Mouse (Mus musculus): ENCODE results near the gene Snx19.

The Snx19 gene

DNA sequence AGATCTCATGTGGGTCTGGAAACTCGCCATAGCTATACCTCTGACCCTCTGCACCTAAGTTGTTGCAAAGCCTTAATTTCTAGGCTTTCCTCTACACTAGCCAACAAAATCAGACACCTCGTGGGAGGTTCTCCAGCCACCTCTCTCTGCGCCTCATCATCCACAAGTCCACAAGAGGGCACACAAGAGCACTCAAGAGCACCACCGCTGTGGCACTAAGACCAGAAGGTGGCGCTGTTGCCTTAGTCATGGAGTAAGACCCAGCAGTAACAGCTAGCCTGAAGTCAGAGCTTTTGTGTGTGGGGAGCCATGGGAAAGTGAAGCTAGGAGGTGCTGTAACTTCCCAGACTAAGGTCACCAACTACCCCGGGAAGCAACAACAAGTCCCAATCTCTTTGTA, 53.6 kb downstream of the Snx19 start:
- peak; percentile 86 for ATAC-seq (ENCODE audit: insufficient number of reproducible peaks, low FRiP score, low TSS enrichment)

DNA sequence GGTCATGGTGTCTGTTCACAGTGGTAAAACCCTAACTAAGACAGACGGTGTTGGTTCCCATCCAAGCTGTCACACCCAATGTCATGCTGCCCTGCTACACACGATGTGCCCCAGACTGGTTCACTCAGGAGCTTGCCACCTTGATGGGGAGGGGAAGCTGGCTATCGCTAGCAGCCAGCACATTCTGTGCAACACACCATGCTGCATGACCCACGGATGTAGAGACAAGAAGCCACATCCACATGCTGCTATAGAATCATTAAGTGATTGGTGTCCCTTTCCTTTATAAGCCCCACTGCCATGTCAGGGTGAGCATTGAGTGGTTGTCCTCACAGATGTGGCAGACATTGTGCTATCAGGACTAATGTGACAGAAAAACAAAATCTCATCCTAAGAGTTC, 55.2 kb downstream of the Snx19 start:
- ATAC-seq (ENCODE audit: insufficient number of reproducible peaks, low FRiP score, low TSS enrichment) = no peak

DNA sequence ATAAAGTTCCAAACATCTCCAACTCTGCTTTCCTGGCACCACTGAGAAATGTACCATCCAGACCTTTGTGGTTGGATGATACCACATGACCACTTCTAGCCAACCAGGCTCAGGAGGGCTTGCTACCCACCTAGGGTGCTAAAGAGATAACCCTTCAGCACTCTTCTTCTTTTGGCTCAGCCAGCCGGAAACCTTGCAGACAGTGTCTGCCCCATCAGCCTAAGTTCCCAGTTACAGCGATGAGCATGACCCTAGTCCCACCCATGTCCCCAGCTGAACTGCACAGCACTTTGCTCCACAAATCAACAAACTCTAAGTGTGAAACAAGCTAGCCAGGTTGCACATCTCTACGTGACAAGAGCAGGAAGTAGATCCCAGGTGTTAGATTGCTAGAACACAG, 57.3 kb downstream of the Snx19 start:
- no peak for ATAC-seq (ENCODE audit: insufficient number of reproducible peaks, low FRiP score, low TSS enrichment)

DNA sequence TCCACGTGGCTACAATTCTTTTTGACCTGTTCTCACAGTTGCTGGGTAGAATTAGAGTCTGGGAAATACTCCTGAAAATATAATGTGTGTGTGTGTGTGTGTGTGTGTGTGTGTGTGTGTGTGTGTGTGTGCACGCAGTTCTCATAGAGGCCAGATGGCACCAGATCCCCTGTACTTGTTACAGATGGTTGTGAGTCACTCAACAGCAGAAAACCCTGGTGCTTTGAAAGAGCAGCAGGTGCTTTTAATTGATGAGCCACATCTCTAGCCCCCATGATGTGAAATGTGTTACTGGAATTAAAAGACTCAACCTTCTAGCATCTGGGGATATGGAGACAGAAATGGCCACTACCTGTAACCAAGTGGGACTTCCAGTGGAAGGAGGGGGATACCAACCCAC, 58.3 kb downstream of the Snx19 start:
- ATAC-seq (ENCODE audit: insufficient number of reproducible peaks, low FRiP score, low TSS enrichment) = no peak

DNA sequence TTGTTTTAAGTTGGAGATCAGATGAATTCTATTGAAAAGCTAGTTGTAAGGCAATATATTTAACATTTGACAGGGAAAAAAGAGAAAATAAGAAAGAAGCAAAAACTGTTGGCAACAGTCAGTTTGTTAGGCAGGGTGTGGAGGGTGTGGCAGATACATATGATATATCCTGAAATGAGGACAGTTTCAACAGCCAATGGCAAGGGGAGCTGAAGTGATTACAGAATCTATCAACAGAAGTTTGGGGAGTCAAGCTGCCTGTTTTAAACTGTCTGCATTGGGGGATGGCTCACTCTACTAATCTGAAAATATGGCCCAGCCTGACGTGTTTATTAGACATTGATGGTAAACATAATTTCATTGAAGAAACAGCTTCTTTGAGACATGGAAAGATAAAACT, 61.5 kb downstream of the Snx19 start:
- no peak for ATAC-seq (ENCODE audit: insufficient number of reproducible peaks, low FRiP score, low TSS enrichment)

DNA sequence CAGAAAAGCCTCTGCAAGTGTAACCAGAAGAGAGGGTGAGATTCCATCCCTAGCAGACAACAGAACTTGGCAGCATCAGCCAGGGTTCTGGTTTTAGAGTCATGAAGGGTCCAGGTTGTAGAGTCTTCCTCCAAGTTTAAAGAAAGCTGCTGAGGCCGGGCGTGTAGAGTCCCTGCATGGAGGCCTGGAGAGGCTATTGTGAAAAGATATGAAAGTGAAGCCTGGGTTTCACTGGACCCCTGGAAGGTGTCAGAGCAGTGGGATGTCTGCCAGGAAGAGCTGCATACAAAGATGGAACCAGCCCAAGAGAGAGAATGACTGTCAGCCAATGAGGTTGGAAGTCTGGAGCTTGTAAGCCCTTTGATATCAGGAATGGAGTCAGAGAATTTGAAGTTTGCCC, 67.5 kb downstream of the Snx19 start:
- ATAC-seq (ENCODE audit: insufficient number of reproducible peaks, low FRiP score, low TSS enrichment) = no peak

DNA sequence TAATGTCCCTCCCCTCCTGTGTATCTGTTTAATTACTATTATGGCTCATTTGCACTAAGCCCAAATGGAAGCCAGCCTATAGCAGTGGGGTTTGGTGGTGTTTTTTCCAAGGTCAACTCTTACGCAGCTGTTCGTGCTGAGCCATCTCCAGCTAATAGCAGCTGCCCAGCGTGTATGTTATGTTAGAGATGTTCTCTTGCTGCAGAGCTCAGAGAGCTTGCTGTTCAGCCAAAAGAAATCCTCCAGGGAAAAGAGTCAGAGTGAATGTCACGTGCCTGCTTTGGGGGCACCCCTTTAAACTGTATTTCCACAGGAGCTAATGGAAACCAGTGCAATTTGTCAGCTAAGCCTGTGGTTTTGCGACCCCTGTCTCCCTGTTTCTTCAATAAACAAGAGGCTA, 82.1 kb downstream of the Snx19 start:
- ATAC-seq (ENCODE audit: insufficient number of reproducible peaks, low FRiP score, low TSS enrichment) = no peak

DNA sequence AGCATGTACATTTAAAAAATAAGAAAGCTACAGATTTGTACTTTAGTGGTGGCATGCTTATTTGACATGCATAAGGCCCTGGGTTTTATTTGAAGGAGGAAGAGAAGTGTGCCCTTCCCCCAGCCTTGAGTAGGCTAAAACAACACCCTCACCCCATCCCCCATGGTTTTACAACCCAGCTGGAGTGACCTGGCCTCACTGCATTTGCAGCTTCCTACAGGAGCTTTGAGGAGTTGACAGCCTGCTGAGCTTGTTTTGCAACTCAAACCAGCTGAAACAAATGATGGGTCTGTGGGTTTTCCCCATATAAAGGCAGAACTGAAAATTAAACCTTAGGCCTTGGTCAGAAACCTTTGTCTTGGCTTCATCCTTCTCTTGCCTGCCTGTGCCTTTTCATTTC, 89.0 kb downstream of the Snx19 start:
- no peak for ATAC-seq (ENCODE audit: insufficient number of reproducible peaks, low FRiP score, low TSS enrichment)

Measured in cerebellum, adult (tissue).